Mouse (Mus musculus) gastrocnemius, adult 8-10 months (tissue): Measurements from ENCODE around the gene Kbtbd3. TPM values are rescaled to one million over a fixed set of nuclear protein-coding genes. Genes with fewer than 3 reads are reported as not detected.

Experiments
- microRNA-seq: library from miRNA; unstranded; fragments of <30 nt; microRNA quantifications from one replicate; pipeline ENCODE4 v1.2.0, GENCODE M21; 2022
- total RNA-seq, 4 experiments: library from RNA; stranded (reverse); gene quantifications; 2 replicates each; pipeline ENCODE4 v1.2.4; 2022

Gene Kbtbd3
- total RNA-seq, 4 experiments from 2014 or later, result 5.2 to 7.1 (median 5.3) TPM

Small RNA genes lying within 50 kb of the gene (microRNA-seq; reads per million reads assigned to microRNA genes)
- gene Gm22195 (not detected), gene Gm23992 (not detected)

Other genes starting within 250 kb of the Kbtbd3 start
- gene Aasdhppt, start 362 bp upstream of the Kbtbd3 start, total RNA-seq, result 10 to 100 TPM; 11.7 to 12.6 (median 12.2) TPM
- 10 to 100 TPM; 29.8 to 39.1 (median 31.1) TPM for gene Msantd4, start 66.7 kb downstream of the Kbtbd3 start, total RNA-seq